Mouse (Mus musculus) limb, embryonic 12.5 days (tissue): ENCODE data around the gene Ccn6. TPM values are rescaled to one million over a fixed set of nuclear protein-coding genes. Genes with fewer than 3 reads are reported as not detected.

Experiments
- ATAC-seq: fragments of 200-750 bp; cut with Nextera tagmentation; 2 replicates; pipeline ENCODE4 v1.8.0; 2017; ENCODE audit warnings: low read depth, moderate TSS enrichment; ENCODE audit not compliant: insufficient number of reproducible peaks, insufficient read depth, low FRiP score, low TSS enrichment
- H3K27ac ChIP-seq: fragments of 300-500 bp; sonication (generic); 2 replicates; pipeline ENCODE4 v1.5.1; 2016; ENCODE audit warnings: mild to moderate bottlenecking, moderate library complexity
- H3K27me3 ChIP-seq: fragments of 300-500 bp; sonication (generic); 2 replicates; pipeline ENCODE4 v1.6.1; 2016; ENCODE audit warnings: mild to moderate bottlenecking, moderate library complexity
- H3K36me3 ChIP-seq: fragments of 300-500 bp; sonication (generic); 2 replicates; pipeline ENCODE4 v1.6.1; 2016; ENCODE audit warnings: mild to moderate bottlenecking, moderate library complexity
- H3K4me1 ChIP-seq: fragments of 300-500 bp; sonication (generic); replicated peaks from 2 replicates; pipeline ENCODE4 v1.6.1; 2016
- H3K4me2 ChIP-seq: fragments of 300-500 bp; sonication (generic); 2 replicates; pipeline ENCODE4 v1.6.1; 2016; ENCODE audit warnings: mild to moderate bottlenecking, moderate library complexity
- H3K4me3 ChIP-seq: fragments of 300-500 bp; sonication (generic); replicated peaks from 2 replicates; pipeline ENCODE4 v1.5.1; 2016; ENCODE audit warnings: mild to moderate bottlenecking
- H3K9ac ChIP-seq: fragments of 300-500 bp; sonication (generic); replicated peaks from 2 replicates; pipeline ENCODE4 v1.6.1; 2016; ENCODE audit warnings: mild to moderate bottlenecking, moderate library complexity
- H3K9me3 ChIP-seq: fragments of 300-500 bp; sonication (generic); 2 replicates; pipeline ENCODE4 v1.6.1; 2016; ENCODE audit warnings: mild to moderate bottlenecking, moderate library complexity
- WGBS: fragments of 180-500 bp; shearing (Covaris S2); methylation state at CpG from one replicate; pipeline ENCODE4 v1.1.7; 2016; 5-methylcytosine and 5-hydroxymethylcytosine counted together
- polyA plus RNA-seq: library from polyadenylated mRNA; unstranded; fragments of >200 nt; fragmentation: Nextera tagmentation; extraction: Ambion mirVana; gene quantifications from 2 replicates; pipeline ENCODE4 v1.2.1, GENCODE M21; 2016

Gene Ccn6
- polyA plus RNA-seq, 1 experiment from 2014 or later, result 0.31 TPM

DNA sequence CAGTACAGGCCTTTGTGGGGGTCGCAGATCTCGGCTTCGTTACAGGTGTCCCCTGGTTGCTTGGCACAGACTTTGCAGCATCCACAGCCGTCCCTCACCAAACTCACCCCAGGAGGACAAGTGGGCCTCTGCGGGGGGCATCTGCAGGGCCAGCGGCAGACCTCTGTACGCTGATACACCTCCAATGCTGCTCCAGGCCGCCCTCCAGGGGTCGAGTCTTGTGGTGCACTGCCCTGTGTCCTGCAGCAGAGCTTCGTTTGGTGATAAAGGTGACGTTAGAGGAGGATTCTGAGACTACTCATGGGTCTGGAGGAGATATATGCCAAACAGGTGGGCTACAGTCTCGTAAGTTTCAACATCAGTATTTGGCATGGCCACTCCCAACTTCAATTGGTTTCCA, 5.3 kb downstream of the Ccn6 start:
- 52% methylated on average over 12 of the region's 12 CpGs for WGBS
- Histone ChIP-seq H3K27ac (no peak overlapping the region), H3K4me2 (no peak overlapping the region), H3K27me3 (no peaks in the 10 kb centered on the region), H3K36me3 (peaks cover 7% of the 10 kb centered on the region; the same call in 1 of the 2 replicates), H3K4me1 (peaks cover 9% of the 10 kb centered on the region), H3K9me3 (no peaks in the 10 kb centered on the region), H3K9ac (no peak overlapping the region), H3K4me3 (no peak overlapping the region)
- ATAC-seq, result no peak

GRCm38 (mm10) chr10:39157321-39157720, 6.3 kb downstream of the Ccn6 start:
- H3K9ac ChIP-seq, result no peak overlapping the region
- WGBS, result 91% methylated on average over 1 of the region's 1 CpGs
- H3K9me3 ChIP-seq, result no peaks in the 10 kb centered on the region
- H3K4me3 ChIP-seq, result no peak overlapping the region
- ATAC-seq, result no peak
- no peak overlapping the region for H3K4me2 ChIP-seq
- H3K36me3 ChIP-seq, result peaks cover 7% of the 10 kb centered on the region; the same call in 1 of the 2 replicates
- H3K27me3 ChIP-seq, result no peaks in the 10 kb centered on the region
- H3K27ac ChIP-seq, result no peak overlapping the region
- no peaks in the 10 kb centered on the region for H3K4me1 ChIP-seq

GRCm38 (mm10) chr10:39156719-39157118, 6.9 kb downstream of the Ccn6 start:
- ATAC-seq, result no peak
- Histone ChIP-seq H3K27me3 (no peaks in the 10 kb centered on the region), H3K36me3 (peaks cover 10% of the 10 kb centered on the region; the same call in 1 of the 2 replicates), H3K4me2 (no peak overlapping the region), H3K9me3 (no peaks in the 10 kb centered on the region), H3K9ac (no peak overlapping the region), H3K4me1 (no peaks in the 10 kb centered on the region), H3K4me3 (no peak overlapping the region), H3K27ac (no peak overlapping the region)
- WGBS, result 80% methylated on average over 5 of the region's 5 CpGs

- no peaks in the 10 kb centered on the region for H3K4me1 ChIP-seq
- H3K27ac ChIP-seq, result no peak overlapping the region
- ATAC-seq, result no peak
- H3K27me3 ChIP-seq, result no peaks in the 10 kb centered on the region
- no peak overlapping the region for H3K4me3 ChIP-seq
- H3K9me3 ChIP-seq, result no peaks in the 10 kb centered on the region
- no peak overlapping the region for H3K4me2 ChIP-seq
- WGBS, result 89% methylated on average over 12 of the region's 12 CpGs
- H3K9ac ChIP-seq, result no peak overlapping the region
- peaks cover 81% of the 10 kb centered on the region for H3K36me3 ChIP-seq
Observed at GRCm38 (mm10) chr10:39142216-39142615, 21.4 kb downstream of the Ccn6 start.

DNA sequence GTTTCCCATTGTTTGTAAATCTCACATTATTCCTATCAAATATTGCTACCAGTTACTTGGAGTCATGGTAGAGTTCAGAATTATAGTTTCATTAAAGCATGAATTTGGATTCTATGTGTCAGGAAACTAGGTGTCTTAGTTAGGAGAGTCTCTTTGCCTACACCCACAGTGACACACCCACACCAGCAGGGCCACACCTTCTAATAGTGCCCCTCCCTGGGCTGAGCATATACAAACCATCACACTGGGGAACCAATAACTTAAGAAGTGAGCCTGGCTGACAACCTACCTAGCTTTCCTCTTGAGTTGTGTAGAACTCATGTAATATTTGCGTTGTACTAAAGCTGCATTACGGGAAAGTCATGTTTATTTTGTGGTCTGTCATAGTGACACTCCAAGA, 22.2 kb downstream of the Ccn6 start:
- no peak overlapping the region for H3K4me2 ChIP-seq
- H3K9ac ChIP-seq, result no peak overlapping the region
- 96% methylated on average over 2 of the region's 2 CpGs for WGBS
- no peak overlapping the region for H3K27ac ChIP-seq
- no peak overlapping the region for H3K4me3 ChIP-seq
- H3K4me1 ChIP-seq, result no peaks in the 10 kb centered on the region
- ATAC-seq, result no peak
- H3K9me3 ChIP-seq, result no peaks in the 10 kb centered on the region
- peaks cover 78% of the 10 kb centered on the region for H3K36me3 ChIP-seq
- no peaks in the 10 kb centered on the region for H3K27me3 ChIP-seq

DNA sequence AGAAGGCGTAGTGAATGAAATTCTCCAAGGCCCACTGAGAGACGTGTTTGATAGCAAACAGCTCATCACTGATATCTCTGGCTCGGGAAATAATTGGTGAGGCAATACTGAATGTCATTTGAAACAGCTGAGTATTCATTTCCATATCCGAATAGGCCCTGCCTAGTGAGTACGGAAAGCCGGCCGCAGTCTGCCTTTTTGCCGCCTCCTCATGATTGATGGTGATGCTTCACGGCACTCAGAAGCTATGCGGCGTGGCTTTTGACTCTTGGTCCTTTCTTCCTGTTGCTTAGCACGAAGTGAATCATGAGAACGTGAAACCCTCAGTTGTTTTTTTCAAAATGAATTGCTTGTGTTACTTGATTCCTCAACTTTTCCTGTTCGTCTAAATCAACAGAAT, 22.8 kb downstream of the Ccn6 start:
- H3K4me1 ChIP-seq, result no peaks in the 10 kb centered on the region
- H3K4me3 ChIP-seq, result no peak overlapping the region
- H3K27ac ChIP-seq, result no peak overlapping the region
- H3K9me3 ChIP-seq, result no peaks in the 10 kb centered on the region
- WGBS, result 80% methylated on average over 14 of the region's 14 CpGs
- ATAC-seq, result no peak
- H3K27me3 ChIP-seq, result no peaks in the 10 kb centered on the region
- H3K36me3 ChIP-seq, result peaks cover 72% of the 10 kb centered on the region
- no peak overlapping the region for H3K9ac ChIP-seq
- H3K4me2 ChIP-seq, result no peak overlapping the region

GRCm38 (mm10) chr10:39138761-39139160, 24.8 kb downstream of the Ccn6 start:
- Histone ChIP-seq H3K36me3 (peaks cover 53% of the 10 kb centered on the region), H3K4me3 (no peak overlapping the region), H3K4me2 (no peak overlapping the region), H3K9ac (no peak overlapping the region), H3K4me1 (peaks cover 9% of the 10 kb centered on the region), H3K9me3 (no peaks in the 10 kb centered on the region), H3K27me3 (no peaks in the 10 kb centered on the region), H3K27ac (no peak overlapping the region)
- 86% methylated on average over 6 of the region's 6 CpGs for WGBS
- no peak for ATAC-seq

GRCm38 (mm10) chr10:39137766-39138165, 25.8 kb downstream of the Ccn6 start:
- no peak for ATAC-seq
- no peak overlapping the region for H3K9ac ChIP-seq
- no peak overlapping the region for H3K4me2 ChIP-seq
- no peak overlapping the region for H3K27ac ChIP-seq
- 92% methylated on average over 3 of the region's 3 CpGs for WGBS
- H3K27me3 ChIP-seq, result no peaks in the 10 kb centered on the region
- no peak overlapping the region for H3K4me3 ChIP-seq
- H3K36me3 ChIP-seq, result peaks cover 50% of the 10 kb centered on the region
- H3K9me3 ChIP-seq, result no peaks in the 10 kb centered on the region
- H3K4me1 ChIP-seq, result peaks cover 9% of the 10 kb centered on the region

DNA sequence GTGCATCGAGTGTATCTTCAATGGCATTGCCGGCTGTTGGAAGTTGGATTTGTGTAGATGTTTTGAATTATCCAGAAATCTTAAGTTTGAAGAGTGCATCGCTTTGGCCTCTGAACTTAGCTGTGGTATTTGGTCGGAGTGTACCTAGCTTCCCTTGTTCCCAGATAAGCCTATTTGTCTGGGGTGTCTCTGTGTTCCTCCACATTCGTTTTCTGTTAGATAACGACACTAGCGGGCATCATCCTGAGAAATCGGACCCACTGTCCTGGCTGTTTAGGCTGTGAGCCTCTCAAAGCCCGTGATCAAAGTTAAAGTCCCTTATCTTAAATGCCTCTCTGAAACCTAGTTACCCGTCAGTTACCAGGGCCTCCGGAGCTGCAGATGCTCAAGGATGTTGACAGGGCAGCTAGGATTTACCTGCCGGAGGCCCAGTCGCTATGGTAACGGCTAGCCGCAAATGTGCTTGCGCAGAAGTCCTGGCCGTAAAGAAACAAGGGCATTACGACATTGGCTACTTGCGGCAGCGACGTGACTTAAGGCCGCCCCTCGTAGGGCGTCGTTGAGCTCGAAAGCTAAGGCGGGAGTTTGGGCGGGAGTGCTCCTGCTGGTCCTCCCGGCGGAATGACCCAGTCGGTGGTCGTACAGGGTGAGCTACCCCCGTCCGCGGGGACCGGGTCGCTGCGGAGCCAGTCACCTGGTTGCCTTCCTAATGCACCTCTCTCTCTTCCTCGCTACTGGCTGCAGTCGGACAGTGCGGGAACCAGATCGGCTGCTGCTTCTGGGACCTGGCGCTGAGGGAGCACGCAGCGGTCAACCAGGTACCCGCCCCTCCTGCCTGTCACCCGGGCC, 29.9 kb downstream of the Ccn6 start, which contains the start of the genes Fam229b and Tube1:
Gene Fam229b (minus strand): TSS at position 453 of the 849 bp plus-strand sequence.
Gene Tube1 (plus strand): TSS at position 515 of the 849 bp plus-strand sequence.
- no peaks in the 10 kb centered on the region for H3K27me3 ChIP-seq
- H3K9me3 ChIP-seq, result no peaks in the 10 kb centered on the region
- 5% methylated on average over 47 of the region's 47 CpGs for WGBS
- no peak within 1 kb of the TSS for H3K27ac ChIP-seq
- peak within 1 kb of the TSS; percentile 78 for H3K4me2 ChIP-seq
- peak; percentile 93 for ATAC-seq
- peak within 1 kb of the TSS; percentile 75 for H3K4me3 ChIP-seq
- H3K36me3 ChIP-seq, result peaks cover 18% of the 10 kb centered on the region
- peak within 1 kb of the TSS; percentile 74 for H3K9ac ChIP-seq
- peaks cover 9% of the 10 kb centered on the region for H3K4me1 ChIP-seq

DNA sequence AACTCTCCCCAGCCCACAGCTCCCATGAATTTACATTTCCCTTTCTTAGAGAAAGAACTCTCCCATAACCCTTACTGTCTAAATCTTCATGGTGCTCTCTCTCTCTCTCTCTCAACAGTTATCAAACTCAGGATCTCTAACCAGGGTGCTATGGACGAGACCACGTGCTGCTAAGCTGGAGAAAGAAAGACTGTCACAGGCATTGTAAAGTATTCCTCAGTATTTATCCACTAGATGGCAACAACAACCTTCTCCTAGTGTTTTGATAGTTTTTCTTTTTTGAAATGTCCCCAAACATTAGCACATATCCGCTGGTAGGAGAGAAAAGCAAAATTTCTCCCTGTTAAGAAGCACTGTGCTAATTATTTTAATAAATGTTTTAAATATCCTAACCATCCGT, 42.2 kb downstream of the Ccn6 start:
- H3K4me1 ChIP-seq, result no peaks in the 10 kb centered on the region
- no peaks in the 10 kb centered on the region for H3K9me3 ChIP-seq
- H3K27ac ChIP-seq, result no peak overlapping the region
- H3K9ac ChIP-seq, result no peak overlapping the region
- no peak overlapping the region for H3K4me2 ChIP-seq
- H3K27me3 ChIP-seq, result no peaks in the 10 kb centered on the region
- H3K4me3 ChIP-seq, result no peak overlapping the region
- ATAC-seq, result no peak
- H3K36me3 ChIP-seq, result no peaks in the 10 kb centered on the region
- WGBS, result 40% methylated on average over 4 of the region's 4 CpGs

- Histone ChIP-seq H3K4me3 (no peak overlapping the region), H3K4me2 (no peak overlapping the region), H3K36me3 (peaks cover 21% of the 10 kb centered on the region), H3K27ac (no peak overlapping the region), H3K9me3 (no peaks in the 10 kb centered on the region), H3K9ac (no peak overlapping the region), H3K27me3 (no peaks in the 10 kb centered on the region), H3K4me1 (no peaks in the 10 kb centered on the region)
- WGBS, result 56% methylated on average over 4 of the region's 4 CpGs
- no peak for ATAC-seq
Observed at GRCm38 (mm10) chr10:39109489-39109874, 54.1 kb downstream of the Ccn6 start.
